Mouse (Mus musculus) layer of hippocampus, adult 2 months (tissue): ENCODE measurements around the gene Pou6f1. TPM values are rescaled to one million over a fixed set of nuclear protein-coding genes. Genes with fewer than 3 reads are reported as not detected.
"Not testable (repeated sequence)": the region's sequence is repeated elsewhere in the genome, so short reads cannot be mapped to it uniquely, and the experiment has no call there.

Experiments used
- DNase-seq, 2 experiments: peaks; one replicate each; pipeline ENCODE4 v3.0.0; 2022; ENCODE audit warnings: low spot score in 2 of 2
- H3K27ac ChIP-seq: fragments of 200-600 bp; 2 replicates; pipeline ENCODE4 v1.8.1; 2022
- H3K4me3 ChIP-seq: fragments of 200-600 bp; 2 replicates; pipeline ENCODE4 v1.8.1; 2022; ENCODE audit warnings: mild to moderate bottlenecking
- CTCF ChIP-seq: fragments of 200-600 bp; conservative IDR thresholded peaks from 2 replicates; pipeline ENCODE4 v1.8.1; 2022; ENCODE audit warnings: antibody characterized with exemption, mild to moderate bottlenecking, moderate library complexity
- total RNA-seq, 2 experiments: library from RNA; stranded (reverse); gene quantifications; 2 replicates each; pipeline ENCODE4 v1.2.3; 2021

Pou6f1 gene
- total RNA-seq, 2 experiments from 2014 or later: 106 to 107 TPM

- no peak for DNase-seq
- Histone ChIP-seq H3K4me3 (no peak overlapping the region), H3K27ac (no peak overlapping the region)
- TF ChIP-seq CTCF: no peak
Observed at GRCm38 (mm10) chr15:100631454-100632170, 31.8 kb upstream of the Pou6f1 start.

GRCm38 (mm10) chr15:100630126-100630525 lies 30.3 kb upstream of the Pou6f1 start:
- no peak for DNase-seq
- no peak overlapping the region for H3K27ac ChIP-seq
- H3K4me3 ChIP-seq: no peak overlapping the region
- TF ChIP-seq CTCF: no peak

GRCm38 (mm10) chr15:100628797-100629196 lies 29.0 kb upstream of the Pou6f1 start:
- Histone ChIP-seq H3K4me3 (no peak overlapping the region), H3K27ac (no peak overlapping the region)
- no peak for TF ChIP-seq CTCF
- DNase-seq: no peak

GRCm38 (mm10) chr15:100627774-100628370 lies 28.1 kb upstream of the Pou6f1 start:
- no peak overlapping the region for H3K27ac ChIP-seq
- no peak for TF ChIP-seq CTCF
- DNase-seq: no peak
- no peak overlapping the region for H3K4me3 ChIP-seq

GRCm38 (mm10) chr15:100627287-100627686 lies 27.5 kb upstream of the Pou6f1 start:
- no peak for TF ChIP-seq CTCF
- DNase-seq: no peak
- H3K27ac ChIP-seq: no peak overlapping the region
- no peak overlapping the region for H3K4me3 ChIP-seq

GRCm38 (mm10) chr15:100624435-100624834 lies 24.7 kb upstream of the Pou6f1 start:
- no peak overlapping the region for H3K4me3 ChIP-seq
- no peak overlapping the region for H3K27ac ChIP-seq
- TF ChIP-seq CTCF: no peak
- no peak for DNase-seq

- Histone ChIP-seq H3K4me3 (no peak overlapping the region), H3K27ac (no peak overlapping the region)
- DNase-seq: no peak
- no peak for TF ChIP-seq CTCF
Observed at GRCm38 (mm10) chr15:100623754-100624153, 24.0 kb upstream of the Pou6f1 start.

GRCm38 (mm10) chr15:100622164-100622563 lies 22.4 kb upstream of the Pou6f1 start:
- no peak for TF ChIP-seq CTCF
- peak overlapping the region; percentile 59; the same call in 1 of the 2 replicates for H3K27ac ChIP-seq
- no peak overlapping the region for H3K4me3 ChIP-seq
- DNase-seq: no peak

- not testable (repeated sequence) for H3K4me3 ChIP-seq, DNase-seq
- H3K27ac ChIP-seq: peak overlapping the region; percentile 59; the same call in 1 of the 2 replicates
Observed at GRCm38 (mm10) chr15:100621671-100622070, 21.9 kb upstream of the Pou6f1 start.

- H3K4me3 ChIP-seq: no peak overlapping the region
- DNase-seq: no peak
- no peak overlapping the region for H3K27ac ChIP-seq
- no peak for TF ChIP-seq CTCF
Observed at GRCm38 (mm10) chr15:100619200-100619599, 19.4 kb upstream of the Pou6f1 start.

GRCm38 (mm10) chr15:100616221-100616620 lies 16.4 kb upstream of the Pou6f1 start:
- Histone ChIP-seq H3K4me3 (peak overlapping the region; percentile 92), H3K27ac (peak overlapping the region; percentile 99)
- DNase-seq: peak; percentile 25 to 37
- TF ChIP-seq CTCF: no peak

- Histone ChIP-seq H3K27ac (peak overlapping the region; percentile 99), H3K4me3 (peak overlapping the region; percentile 92)
- TF ChIP-seq CTCF: no peak
- peak; percentile 78 to 88 for DNase-seq
Observed at GRCm38 (mm10) chr15:100615825-100616220, 16.0 kb upstream of the Pou6f1 start.

GRCm38 (mm10) chr15:100614996-100615824 lies 15.4 kb upstream of the Pou6f1 start, which contains the start of gene Dazap2:
TSS of gene Dazap2 (plus strand) at chr15:100615349.
- TF ChIP-seq CTCF: peak; percentile 37; the same call in 1 of the 2 replicates
- peak within 1 kb of the TSS; percentile 92 for H3K4me3 ChIP-seq
- peak within 1 kb of the TSS; percentile 99 for H3K27ac ChIP-seq
- peak; percentile 98 for DNase-seq
